Mouse (Mus musculus) stomach, embryonic 14.5 days (tissue): Measurements from ENCODE around the gene Mst1. TPM values are rescaled to one million over a fixed set of nuclear protein-coding genes. Genes with fewer than 3 reads are reported as not detected.

Experiments used
- ATAC-seq: fragments of 200-750 bp; cut with Nextera tagmentation; 2 replicates; pipeline ENCODE4 v1.8.0; 2017; ENCODE audit warnings: low read depth, moderate TSS enrichment; ENCODE audit not compliant: insufficient number of reproducible peaks, insufficient read depth, low FRiP score
- H3K27ac ChIP-seq: fragments of 300-500 bp; sonication (generic); 2 replicates; pipeline ENCODE4 v1.5.1; 2014; ENCODE audit warnings: mild to moderate bottlenecking, low read length, moderate library complexity, mixed read lengths
- H3K27me3 ChIP-seq: fragments of 300-500 bp; sonication (generic); 2 replicates; pipeline ENCODE4 v1.6.1; 2014; ENCODE audit warnings: low read length, control low read depth, mixed read lengths; ENCODE audit not compliant: control insufficient read depth, insufficient read depth
- H3K36me3 ChIP-seq: fragments of 300-500 bp; sonication (generic); 2 replicates; pipeline ENCODE4 v1.6.1; 2014; ENCODE audit warnings: mild to moderate bottlenecking, control low read depth, low read length, moderate library complexity, mixed read lengths; ENCODE audit not compliant: control insufficient read depth, insufficient read depth
- H3K4me1 ChIP-seq: fragments of 300-500 bp; sonication (generic); 2 replicates; pipeline ENCODE4 v1.6.1; 2014; ENCODE audit warnings: low read length, control low read depth, mixed read lengths; ENCODE audit not compliant: control insufficient read depth, insufficient read depth
- H3K4me2 ChIP-seq: fragments of 300-500 bp; sonication (generic); replicated peaks from 2 replicates; pipeline ENCODE4 v1.6.1; 2014; ENCODE audit warnings: low read depth, low read length, control low read depth
- H3K4me3 ChIP-seq: fragments of 300-500 bp; sonication (generic); 2 replicates; pipeline ENCODE4 v1.5.1; 2014; ENCODE audit warnings: low read depth, low read length, control low read depth
- H3K9ac ChIP-seq: fragments of 300-500 bp; sonication (generic); replicated peaks from 2 replicates; pipeline ENCODE4 v1.6.1; 2014; ENCODE audit warnings: low read depth, mild to moderate bottlenecking, control low read depth, low read length, moderate library complexity, mixed read lengths
- H3K9me3 ChIP-seq: fragments of 300-500 bp; sonication (generic); 2 replicates; pipeline ENCODE4 v1.6.1; 2016; ENCODE audit warnings: low read depth, low read length, control low read depth; ENCODE audit not compliant: control insufficient read depth
- WGBS: fragments of 180-500 bp; shearing (Covaris S2); extraction: QIAGEN DNeasy Blood & Tissue Kit; methylation state at CpG from one replicate; pipeline ENCODE4 v1.1.7; 2014; 5-methylcytosine and 5-hydroxymethylcytosine counted together
- polyA plus RNA-seq: library from polyadenylated mRNA; unstranded; fragments of >200 nt; fragmentation: Nextera tagmentation; extraction: Ambion mirVana; gene quantifications from 2 replicates; pipeline ENCODE4 v1.2.1, GENCODE M21; 2014

The Mst1 gene
- polyA plus RNA-seq, 1 experiment from 2014 or later: 3.7 TPM

GRCm38 (mm10) chr9:108054331-108055040, 25.8 kb upstream of the Mst1 start:
- H3K4me1 ChIP-seq: peaks cover 8% of the 10 kb centered on the region; the same call in 1 of the 2 replicates
- H3K9me3 ChIP-seq: no peaks in the 10 kb centered on the region
- H3K27me3 ChIP-seq: no peaks in the 10 kb centered on the region
- no peak for ATAC-seq
- H3K4me3 ChIP-seq: no peak overlapping the region
- H3K36me3 ChIP-seq: peaks cover 26% of the 10 kb centered on the region; the same call in 1 of the 2 replicates
- no peak overlapping the region for H3K27ac ChIP-seq
- no peak overlapping the region for H3K9ac ChIP-seq
- WGBS: 87% methylated on average over 22 of the region's 22 CpGs
- H3K4me2 ChIP-seq: no peak overlapping the region

DNA sequence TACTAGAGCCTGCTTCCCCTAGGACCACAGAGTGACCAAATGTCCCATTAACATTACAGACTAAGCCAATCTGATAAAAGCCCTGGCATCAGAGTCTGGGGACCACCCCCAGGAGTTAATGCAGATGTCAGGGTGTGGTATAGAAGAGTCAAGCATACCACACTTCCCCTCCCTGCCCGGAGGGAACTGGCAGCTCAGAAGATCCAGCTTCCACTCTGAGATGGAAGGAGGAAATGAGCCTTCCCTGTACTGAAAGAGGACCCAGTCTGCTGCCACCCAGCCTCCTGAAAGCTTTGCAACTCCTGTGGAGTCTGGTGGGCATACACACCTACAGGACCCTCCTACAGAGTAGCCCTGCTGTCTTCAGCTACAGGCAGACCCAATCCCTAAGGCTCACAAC, 25.2 kb upstream of the Mst1 start:
- H3K36me3 ChIP-seq: peaks cover 30% of the 10 kb centered on the region
- H3K4me1 ChIP-seq: peaks cover 2% of the 10 kb centered on the region; the same call in 1 of the 2 replicates
- 65% methylated on average over 1 of the region's 1 CpGs for WGBS
- no peaks in the 10 kb centered on the region for H3K27me3 ChIP-seq
- no peak overlapping the region for H3K4me2 ChIP-seq
- H3K27ac ChIP-seq: no peak overlapping the region
- no peak overlapping the region for H3K4me3 ChIP-seq
- no peak overlapping the region for H3K9ac ChIP-seq
- no peaks in the 10 kb centered on the region for H3K9me3 ChIP-seq
- ATAC-seq: no peak

DNA sequence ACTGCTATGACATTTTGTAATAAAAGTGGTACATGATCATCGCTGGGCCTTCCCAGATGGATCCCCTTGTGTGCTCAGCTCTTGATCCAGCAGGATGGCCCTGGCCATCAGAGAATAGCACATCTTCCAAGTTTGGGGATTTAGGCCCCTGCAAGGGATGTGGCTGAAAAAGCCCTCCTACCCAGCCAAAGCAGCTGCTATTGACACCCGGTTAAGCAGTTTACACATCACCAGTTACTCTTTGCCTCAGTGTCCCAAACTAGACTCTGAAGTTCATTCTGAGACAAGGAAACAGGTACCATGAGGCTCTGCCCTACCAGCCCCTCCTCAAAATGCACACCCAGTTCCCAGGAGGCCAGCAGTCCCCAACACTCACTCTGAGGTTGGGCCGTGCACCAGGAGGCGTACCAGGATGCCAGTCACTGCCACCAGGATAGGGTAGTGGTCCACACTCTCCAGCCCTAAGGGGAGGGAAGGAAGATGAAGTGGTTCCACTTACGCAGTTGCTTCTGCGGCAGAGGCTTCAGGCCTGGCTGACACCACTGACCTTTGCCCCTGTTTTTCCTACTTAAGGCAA, 24.5 kb upstream of the Mst1 start:
- ATAC-seq: no peak
- H3K9ac ChIP-seq: no peak overlapping the region

GRCm38 (mm10) chr9:108056361-108057261, 23.6 kb upstream of the Mst1 start:
- no peaks in the 10 kb centered on the region for H3K4me1 ChIP-seq
- no peaks in the 10 kb centered on the region for H3K9me3 ChIP-seq
- no peak overlapping the region for H3K4me3 ChIP-seq
- H3K27me3 ChIP-seq: no peaks in the 10 kb centered on the region
- peaks cover 17% of the 10 kb centered on the region for H3K36me3 ChIP-seq
- WGBS: 84% methylated on average over 28 of the region's 28 CpGs
- no peak overlapping the region for H3K4me2 ChIP-seq
- no peak overlapping the region for H3K27ac ChIP-seq
- H3K9ac ChIP-seq: no peak overlapping the region
- no peak for ATAC-seq

More for the DNA sequence above, 24.5 kb upstream of the Mst1 start:
- 83% methylated on average over 6 of the region's 6 CpGs for WGBS
- peaks cover 25% of the 10 kb centered on the region for H3K36me3 ChIP-seq
- H3K4me2 ChIP-seq: no peak overlapping the region
- no peaks in the 10 kb centered on the region for H3K9me3 ChIP-seq
- no peak overlapping the region for H3K4me3 ChIP-seq
- no peak overlapping the region for H3K27ac ChIP-seq
- H3K27me3 ChIP-seq: no peaks in the 10 kb centered on the region
- H3K4me1 ChIP-seq: no peaks in the 10 kb centered on the region

DNA sequence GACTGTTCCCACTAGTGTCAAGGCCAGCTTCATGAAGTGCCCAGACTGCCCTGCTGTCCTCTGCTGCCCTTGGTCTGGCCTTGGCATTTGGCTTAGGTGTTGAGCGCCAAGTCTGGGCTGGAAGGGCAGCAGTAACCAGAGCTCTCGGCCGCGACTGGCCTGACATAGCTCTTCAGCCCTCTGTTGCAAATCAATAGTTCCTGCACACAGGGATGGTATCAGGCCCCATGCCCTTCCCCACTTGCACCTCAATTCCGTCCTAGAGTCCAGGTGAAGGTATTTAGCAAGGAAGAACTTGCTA, 23.0 kb upstream of the Mst1 start:
- Histone ChIP-seq H3K36me3 (peaks cover 17% of the 10 kb centered on the region), H3K27ac (no peak overlapping the region), H3K27me3 (no peaks in the 10 kb centered on the region), H3K4me1 (no peaks in the 10 kb centered on the region), H3K4me3 (no peak overlapping the region), H3K4me2 (no peak overlapping the region), H3K9ac (no peak overlapping the region), H3K9me3 (no peaks in the 10 kb centered on the region)
- no peak for ATAC-seq
- 81% methylated on average over 5 of the region's 5 CpGs for WGBS

DNA sequence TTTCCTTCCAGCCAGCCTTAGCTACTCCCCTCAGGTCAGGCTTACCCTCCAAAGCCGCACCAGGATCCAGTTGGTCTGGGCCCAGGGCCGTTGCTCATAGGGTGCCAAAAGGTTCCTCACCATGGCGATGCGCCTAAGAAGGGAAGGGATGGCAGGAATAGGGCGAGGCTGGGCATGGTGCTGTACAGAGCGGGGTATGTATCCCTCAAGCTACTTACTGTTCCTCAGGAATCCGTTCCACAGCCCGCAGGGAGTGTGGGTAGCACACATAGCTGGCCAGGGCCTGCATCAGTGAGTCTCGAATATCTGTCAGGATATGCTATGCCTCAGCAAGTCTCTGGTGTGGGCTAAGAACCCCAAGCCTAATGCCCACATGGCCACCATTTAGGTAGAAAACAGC, 21.9 kb upstream of the Mst1 start:
- Histone ChIP-seq H3K36me3 (peaks cover 23% of the 10 kb centered on the region), H3K9me3 (no peaks in the 10 kb centered on the region), H3K4me3 (no peak overlapping the region), H3K9ac (no peak overlapping the region), H3K27ac (no peak overlapping the region), H3K4me1 (no peaks in the 10 kb centered on the region), H3K4me2 (no peak overlapping the region), H3K27me3 (no peaks in the 10 kb centered on the region)
- WGBS: 89% methylated on average over 9 of the region's 9 CpGs
- ATAC-seq: no peak

DNA sequence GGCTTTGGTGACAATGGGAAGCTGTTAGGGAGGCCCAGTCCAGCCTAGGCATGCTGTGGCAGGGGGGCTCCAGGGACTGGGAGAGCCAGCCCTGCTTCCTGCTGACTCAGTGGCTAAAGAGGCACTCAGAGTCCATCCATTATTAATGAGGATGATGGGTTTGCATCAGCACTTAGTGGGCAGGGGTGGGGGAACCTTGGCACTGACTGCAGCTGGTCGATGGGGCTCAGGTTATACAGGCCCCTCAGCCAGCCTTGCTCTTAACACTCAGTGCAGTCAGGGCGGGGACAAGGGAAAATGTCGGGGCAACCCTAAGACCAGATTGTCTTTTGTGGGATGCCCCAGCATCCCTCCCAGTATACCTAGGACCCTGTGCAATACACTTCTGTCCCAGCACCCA, 18.1 kb upstream of the Mst1 start:
- no peak overlapping the region for H3K4me2 ChIP-seq
- no peaks in the 10 kb centered on the region for H3K27me3 ChIP-seq
- no peak overlapping the region for H3K4me3 ChIP-seq
- no peaks in the 10 kb centered on the region for H3K9me3 ChIP-seq
- ATAC-seq: no peak
- H3K27ac ChIP-seq: no peak overlapping the region
- 86% methylated on average over 3 of the region's 3 CpGs for WGBS
- no peaks in the 10 kb centered on the region for H3K4me1 ChIP-seq
- H3K9ac ChIP-seq: no peak overlapping the region
- peaks cover 16% of the 10 kb centered on the region for H3K36me3 ChIP-seq

DNA sequence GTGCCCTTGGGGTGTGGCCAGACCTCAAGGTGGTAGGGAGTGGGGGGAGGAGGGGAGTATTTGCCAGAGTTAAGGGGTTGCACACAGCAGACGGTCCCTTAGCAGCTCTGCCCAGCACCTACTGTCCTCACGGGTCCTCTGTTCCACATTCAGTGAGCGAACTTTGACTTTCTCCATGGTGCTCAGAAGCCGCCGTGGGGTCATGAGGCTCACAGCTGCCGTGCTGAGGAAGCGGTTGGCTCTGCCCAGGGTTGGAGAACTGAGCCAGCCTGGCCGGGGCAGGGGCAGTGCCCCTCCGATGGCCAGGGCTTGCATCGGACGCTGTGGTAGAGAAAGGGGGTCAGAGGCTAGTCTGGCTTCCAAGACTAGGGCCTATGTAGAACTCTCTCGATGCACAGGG, 16.9 kb upstream of the Mst1 start:
- Histone ChIP-seq H3K4me2 (no peak overlapping the region), H3K4me1 (0 out of 2 replicates have a peak, but pooled peaks cover 4% of the 10 kb centered on the region), H3K9ac (no peak overlapping the region), H3K27ac (no peak overlapping the region), H3K9me3 (no peaks in the 10 kb centered on the region), H3K4me3 (no peak overlapping the region), H3K27me3 (no peaks in the 10 kb centered on the region), H3K36me3 (peaks cover 16% of the 10 kb centered on the region)
- WGBS: 83% methylated on average over 12 of the region's 12 CpGs
- no peak for ATAC-seq
